Mouse (Mus musculus): ENCODE results near the gene Cxcl16.
"Not testable (repeated sequence)": the region's sequence is repeated elsewhere in the genome, so short reads cannot be mapped to it uniquely, and the experiment has no call there.

Cxcl16 gene

DNA sequence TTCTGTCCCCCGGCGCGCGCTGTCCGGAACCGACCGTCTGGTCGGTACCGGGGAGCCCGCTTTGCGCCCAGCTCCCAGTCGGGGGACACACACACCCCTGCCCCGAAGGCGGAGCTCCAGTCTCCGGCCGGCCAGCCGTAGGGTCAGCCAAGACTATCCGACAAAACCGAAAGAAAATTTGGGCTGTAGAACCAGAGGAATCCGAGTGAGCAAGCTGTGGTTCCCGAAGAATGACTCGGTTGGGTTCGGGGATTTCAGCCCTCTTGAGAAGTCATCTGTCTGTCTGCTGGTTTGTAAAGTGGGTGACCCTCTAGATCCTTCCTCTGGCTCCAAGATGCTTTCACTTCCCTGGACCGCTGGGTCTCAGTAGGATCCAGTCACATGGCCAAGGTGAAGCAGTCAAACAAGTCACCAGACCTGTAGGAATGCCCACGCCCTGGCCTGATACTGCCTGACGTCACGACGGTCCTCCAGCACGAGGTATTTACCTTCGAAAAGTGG, at the start of gene Cxcl16:
Gene Cxcl16, minus strand, starts transcription at position 384 of the 501 bp plus-strand sequence.
- peak; percentile 17 for DNase-seq (ENCODE audit: low spot score)

DNA sequence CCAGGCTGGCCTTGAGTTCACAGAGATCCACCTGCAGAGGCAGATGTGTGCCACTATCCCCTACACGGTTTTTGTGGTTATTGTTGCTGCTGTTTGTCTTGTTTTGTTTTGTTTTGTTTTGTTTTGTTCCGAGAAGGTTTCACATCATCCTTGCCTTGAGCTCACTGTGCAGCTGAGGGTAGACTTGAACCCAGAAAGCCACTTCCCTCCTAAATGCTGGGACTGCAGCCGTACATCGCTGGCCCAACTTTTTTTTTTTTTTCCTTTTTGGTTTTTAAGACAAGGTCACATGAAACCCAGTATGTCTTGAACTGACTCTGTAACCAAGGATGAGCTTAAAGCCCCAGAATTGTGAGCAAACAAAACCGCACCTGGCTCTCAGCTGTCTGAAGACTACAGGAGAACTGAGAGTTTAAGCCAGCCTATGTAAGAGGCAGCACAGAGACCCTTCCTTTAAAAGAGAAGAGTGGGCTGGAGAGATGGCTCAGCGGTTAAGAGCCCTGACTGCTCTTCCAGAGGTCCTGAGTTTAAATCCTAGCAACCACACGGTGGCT, 47.3 kb upstream of the Cxcl16 start:
- no peak for DNase-seq (ENCODE audit: low spot score)

DNA sequence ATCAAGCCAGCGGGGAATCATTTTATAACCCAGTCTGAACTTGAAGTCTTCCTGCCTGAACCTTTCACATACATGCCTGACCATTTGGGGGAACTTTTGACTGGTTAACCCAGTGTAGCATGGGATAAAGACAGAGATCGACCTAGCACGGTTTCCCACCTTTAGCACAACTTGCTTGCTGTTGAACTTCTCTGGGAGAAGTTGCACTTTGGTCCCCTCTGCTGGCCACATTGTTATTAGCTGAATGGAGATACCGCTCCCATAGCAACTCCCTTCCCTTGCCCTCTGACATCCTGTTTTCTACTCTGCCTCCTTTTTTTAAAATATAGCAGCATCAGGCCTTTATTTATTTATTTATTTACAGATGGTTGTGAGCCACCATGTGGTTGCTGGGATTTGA, 46.6 kb upstream of the Cxcl16 start:
- peak; percentile 72 for DNase-seq (ENCODE audit: low spot score)

DNA sequence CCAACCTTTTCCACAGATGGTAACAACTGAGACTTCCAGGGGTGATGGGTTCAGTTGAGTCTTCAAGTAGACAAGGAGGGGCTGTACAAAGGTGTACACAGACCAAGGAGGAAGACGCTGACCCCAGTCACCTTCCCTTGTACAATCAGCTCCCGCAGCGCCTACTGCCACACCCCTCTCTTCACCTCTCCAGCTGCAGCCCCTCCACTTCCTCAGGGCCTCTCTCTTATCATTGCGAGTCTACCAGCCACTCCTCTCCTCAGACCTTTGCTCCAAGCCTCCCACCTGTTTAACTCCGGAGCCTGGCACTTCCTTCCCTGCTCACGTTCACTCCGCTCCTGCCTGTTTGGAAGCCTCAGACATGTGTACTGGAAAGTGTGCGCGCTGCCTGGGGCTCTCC, 45.2 kb upstream of the Cxcl16 start, which contains the start of gene Tm4sf5:
Gene Tm4sf5, plus strand, starts transcription at position 275 of the 400 bp plus-strand sequence.
- no peak for DNase-seq (ENCODE audit: low spot score)

DNA sequence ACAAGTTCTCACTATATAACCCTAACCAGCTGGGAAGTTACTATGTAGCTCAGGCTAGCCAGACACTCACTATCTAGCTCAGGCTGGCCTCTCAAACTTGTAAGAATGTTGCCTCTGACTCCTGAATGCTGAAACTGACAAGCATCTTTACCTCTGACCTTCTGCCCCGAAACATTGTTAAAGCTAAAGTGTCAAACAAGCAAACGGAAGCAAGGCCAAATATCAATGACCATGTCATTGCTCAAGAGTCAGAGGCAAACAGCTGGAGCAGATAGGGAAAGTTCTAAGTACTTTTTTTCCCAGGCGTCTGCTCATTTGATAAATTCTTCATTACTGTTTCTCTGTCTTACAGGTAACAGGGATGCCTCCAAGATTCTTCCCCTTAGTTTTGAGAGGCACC, 42.2 kb upstream of the Cxcl16 start:
- DNase-seq (ENCODE audit: low spot score): no peak

DNA sequence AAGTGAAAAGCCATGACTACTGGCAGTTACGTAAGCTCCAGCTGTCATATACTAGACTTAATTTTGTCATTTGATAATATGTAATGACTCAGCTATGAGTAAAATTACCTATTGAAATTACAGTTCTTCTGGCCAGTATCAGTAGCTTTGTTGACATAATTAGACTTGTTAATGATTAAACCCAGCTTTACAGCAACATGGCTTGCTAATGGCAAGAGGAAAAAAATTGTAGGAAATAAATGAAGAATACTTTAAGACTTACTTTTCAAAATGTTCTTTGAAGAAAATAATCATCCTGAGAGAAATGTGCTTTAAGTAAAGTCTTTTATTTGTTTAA, 40.7 kb upstream of the Cxcl16 start:
- DNase-seq (ENCODE audit: low spot score): no peak

DNA sequence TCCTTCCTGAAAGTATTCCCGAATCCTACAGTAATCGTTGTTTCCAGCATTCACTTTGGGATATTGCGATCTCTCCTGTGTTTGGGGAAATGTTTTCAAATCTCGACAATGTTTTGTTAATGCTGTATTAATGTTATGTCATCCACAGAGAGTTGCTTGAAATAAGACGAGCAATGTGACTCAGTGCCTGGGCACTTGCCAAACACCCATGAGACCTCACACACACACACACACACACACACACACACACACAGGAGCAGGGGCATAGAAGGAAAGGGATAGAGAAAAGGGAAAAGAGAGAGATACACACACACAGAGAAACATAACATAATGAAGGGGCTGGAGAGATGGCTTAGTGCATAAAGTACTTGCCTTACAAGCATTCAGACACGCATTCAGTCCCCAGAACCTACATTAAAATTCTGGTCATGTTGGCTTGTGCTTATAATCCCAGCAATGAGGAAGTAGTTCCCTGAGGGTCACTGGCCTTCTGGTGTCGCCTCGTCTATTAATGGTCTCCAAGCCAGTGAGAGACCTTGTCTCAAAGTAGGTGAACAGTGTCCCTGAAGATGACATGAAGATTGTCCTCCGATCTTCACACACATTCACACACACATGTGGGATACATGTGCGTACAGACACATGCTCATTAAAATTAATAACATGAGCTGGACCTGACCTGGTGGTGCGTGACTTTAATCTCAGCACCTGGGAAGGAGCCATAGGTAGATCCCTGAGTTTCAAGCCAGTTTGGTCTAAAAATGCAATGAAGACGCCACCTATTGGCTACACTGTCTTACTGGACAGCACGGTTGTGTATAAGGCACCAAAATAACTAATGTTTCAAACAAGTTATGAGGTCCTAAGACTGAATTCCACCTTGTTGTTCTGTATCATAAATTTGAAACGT, 40.0 kb upstream of the Cxcl16 start:
- no peak for DNase-seq (ENCODE audit: low spot score)

DNA sequence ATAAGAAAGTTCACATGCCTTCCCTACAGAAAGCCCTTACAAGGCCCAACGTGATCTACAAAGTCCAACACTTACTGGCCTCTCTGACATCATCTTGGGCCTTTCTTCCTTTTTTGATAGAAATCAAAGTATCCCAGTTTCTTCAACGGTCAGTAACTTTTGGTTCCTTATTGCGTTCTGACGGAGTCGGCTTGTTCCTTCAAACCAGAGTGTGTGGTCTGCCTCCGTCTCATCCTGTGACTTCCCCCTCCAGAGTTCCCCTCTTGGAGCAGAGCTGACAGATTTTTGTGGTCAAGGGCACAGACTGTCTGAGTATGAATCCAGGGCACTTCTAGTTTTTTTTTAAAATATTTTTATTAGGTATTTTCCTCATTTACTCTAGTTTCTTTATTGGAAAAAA, 29.9 kb upstream of the Cxcl16 start:
- no peak for DNase-seq (ENCODE audit: low spot score)

DNA sequence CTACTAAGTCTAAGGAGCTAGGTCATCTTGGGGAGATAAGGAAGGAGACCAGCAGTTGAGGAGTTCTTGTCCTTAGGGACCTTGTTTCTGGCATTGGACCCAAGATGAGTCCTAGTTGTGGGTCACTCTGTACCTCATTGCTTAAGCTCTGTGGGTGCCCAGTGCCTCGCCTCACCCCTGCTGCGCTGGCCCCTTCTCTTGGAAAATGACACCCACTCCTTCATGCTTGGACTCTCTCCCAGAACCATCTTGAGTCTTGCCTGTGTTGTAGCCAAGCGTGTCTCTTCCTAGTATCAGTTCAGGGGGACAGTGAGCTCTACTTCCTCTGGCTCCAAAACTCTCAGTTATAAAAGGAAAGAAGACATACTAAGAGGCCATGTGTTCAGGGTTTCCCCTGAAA, 29.4 kb upstream of the Cxcl16 start:
- no peak for DNase-seq (ENCODE audit: low spot score)

DNA sequence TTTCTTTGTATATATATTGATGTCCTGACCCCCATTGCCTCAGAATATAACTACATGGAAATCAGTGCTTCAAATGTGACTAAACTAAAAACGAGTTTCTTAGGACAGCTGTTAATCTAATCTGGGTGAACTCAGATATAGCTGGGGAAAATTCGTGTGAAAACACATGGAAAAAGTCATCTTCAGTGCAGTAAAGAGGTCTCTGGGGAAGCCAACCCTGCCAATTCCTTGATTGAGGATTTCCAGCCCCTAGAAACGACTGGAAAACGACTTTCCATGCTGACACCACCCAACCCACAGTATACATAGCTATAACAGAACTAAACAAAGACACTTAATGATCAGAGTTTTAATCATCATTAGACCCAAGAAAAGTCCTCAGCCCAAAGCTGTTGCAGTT, 28.0 kb upstream of the Cxcl16 start:
- DNase-seq (ENCODE audit: low spot score): no peak

DNA sequence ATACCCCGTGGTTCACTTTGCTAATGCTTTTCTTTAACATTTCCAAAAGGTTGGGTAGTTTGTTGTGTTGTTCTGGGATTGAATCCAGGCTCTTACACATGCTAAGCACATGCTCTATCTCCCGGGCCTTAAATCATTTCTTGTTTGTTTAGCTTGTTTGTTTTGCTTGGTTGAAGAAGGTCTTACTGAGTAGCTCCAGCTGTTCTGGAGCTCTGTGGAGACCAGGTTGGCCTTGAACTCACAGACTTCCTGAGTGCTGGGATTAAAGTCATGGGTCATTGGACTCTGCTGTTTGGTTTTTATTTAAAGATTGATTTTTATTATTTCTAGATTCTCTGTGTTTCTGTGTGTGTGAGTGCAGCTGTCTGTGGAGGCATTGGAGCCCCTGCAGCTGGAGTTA, 25.7 kb upstream of the Cxcl16 start:
- DNase-seq (ENCODE audit: low spot score): no peak

DNA sequence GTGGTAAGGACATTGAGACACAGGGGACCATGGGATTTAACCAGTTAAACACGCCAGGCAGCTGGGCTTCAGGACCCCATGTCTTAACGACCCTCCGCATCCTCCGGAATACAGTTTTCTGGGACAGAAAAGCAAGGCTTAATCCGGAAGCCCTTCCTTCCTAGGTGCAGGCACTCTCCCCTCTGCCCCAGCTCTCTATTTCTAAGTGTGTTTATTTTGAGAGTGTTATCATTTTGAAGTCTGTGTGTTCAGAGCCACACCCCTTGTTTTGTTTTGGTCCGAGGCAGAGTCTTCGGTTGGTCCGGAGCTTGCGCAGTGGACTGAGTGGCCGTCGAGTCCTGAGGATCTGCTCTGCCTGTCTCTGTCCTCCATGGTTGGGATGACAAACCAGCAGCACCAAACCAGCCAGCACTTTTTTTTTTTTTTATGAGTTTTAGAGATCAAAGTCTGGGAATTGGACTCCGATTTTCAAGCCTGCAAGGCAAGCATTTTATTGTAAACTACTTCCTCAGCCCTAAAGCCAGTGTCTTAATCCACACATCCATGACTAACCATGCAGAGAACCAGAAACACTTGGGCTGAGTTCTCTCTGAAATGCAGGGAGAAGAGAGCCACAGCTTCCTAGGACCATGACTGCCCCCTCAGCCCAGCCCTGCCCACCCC, 15.2 kb upstream of the Cxcl16 start:
- no peak for DNase-seq (ENCODE audit: low spot score)

DNA sequence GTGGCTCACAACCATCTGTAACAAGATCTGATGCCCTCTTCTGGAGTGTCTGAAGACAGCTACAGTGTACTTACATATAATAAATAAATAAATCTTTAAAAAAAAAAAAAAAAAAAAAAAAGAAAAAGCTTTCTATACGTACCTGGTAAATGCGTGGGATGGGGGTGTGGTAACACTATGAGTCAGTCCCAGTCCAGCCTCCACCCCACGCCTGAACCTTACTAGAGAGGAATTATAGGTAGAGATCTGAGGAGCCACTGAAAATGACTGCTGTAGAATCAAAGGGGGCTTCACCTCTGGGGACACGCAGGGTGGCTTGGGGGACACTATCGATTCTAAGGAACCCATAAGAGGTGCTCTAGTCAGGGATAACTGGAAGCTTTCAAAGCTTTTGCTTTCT, 13.5 kb upstream of the Cxcl16 start:
- not testable (repeated sequence) for DNase-seq (ENCODE audit: low spot score)

DNA sequence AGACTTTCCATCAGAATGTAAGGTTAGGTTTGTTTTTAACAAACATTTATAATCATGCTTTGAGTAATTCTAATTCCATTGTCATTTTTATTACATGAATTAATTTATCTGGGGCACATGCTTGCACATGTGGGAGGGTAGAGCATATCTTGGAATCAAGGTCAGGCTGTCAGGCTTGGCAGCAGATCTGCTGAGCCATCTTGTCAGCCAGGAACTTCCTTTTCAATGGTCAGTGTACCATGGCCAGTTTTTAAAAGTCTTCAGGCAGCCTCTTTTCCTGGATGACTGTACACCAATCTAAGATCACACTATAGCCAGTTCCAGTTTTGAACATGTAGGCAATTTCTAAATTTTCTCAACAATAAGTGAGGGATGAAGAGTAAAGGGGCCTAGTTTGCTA, 12.9 kb upstream of the Cxcl16 start:
- DNase-seq (ENCODE audit: low spot score): no peak

DNA sequence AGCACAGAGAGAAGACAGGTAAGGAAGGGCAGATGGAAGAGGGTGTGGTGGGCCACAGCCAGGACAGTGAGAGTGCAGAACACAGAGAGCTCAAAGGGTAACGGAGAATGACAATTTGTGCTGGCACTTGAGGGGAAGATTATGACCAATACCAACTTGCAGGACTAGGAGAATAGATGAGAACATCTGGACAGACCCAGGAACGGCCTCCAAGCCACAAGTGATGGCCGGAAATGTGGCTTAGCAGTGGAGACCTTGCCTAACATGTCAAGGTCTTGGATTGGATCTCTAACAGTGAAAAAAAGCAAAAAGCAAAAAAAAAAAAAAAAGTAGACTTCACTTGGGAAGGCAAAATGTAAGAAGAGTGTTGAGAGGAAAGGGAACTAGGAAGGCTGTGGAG, 10.0 kb upstream of the Cxcl16 start:
- no peak for DNase-seq (ENCODE audit: low spot score)

DNA sequence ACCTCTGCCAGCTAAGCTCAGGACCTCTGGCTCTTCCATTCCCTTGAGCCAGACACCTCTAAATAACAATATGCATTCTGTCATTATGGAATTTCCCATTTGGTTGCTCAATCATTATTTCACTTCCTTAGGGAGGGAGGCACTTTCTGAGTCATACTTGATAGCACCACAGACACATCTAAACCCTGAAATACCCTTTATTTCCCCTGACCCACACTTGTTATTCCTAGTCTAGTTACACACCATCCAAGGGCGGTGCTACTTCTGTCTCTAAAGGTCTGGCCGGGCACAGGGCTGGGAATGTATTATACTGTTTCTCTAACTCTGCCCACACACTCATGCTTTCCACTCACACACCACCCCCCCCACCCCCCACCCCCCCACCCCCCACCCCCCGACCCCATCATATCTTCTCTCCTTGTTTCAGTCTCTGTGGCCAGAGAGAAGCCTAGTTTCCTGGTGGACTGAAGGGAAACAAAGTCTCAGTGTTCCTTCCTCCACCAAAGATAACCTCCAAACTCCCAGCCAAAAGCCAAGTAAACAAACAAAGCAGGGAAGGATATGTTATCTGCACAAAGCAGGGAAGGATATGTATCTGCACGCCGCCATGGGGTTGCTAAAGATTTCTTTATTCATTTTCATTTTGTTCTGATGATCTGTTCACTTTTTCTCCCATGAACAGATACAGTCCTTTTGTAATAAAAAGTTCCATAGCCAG, 8.3 kb upstream of the Cxcl16 start:
- no peak for DNase-seq (ENCODE audit: low spot score)

DNA sequence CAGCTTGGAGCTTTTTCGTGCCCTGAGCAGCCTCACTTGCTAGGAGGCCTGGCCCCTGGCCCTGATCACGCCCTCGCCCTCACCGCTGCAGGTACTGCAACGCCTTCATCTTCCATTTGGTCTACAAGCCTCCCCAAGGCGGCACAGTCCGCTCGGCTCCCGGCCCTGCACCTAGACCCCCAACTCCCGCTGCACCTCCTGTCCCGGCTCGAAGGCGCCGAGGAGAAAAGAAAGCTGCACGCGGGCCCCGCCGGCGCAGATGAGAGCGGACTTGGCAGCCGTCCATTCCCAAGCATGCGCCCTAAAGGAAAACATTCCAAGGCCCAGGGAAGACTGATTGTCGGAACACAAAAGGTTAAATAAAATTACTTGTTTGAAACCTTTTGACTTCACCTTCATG, 6.0 kb upstream of the Cxcl16 start:
- DNase-seq (ENCODE audit: low spot score): peak; percentile 31

DNA sequence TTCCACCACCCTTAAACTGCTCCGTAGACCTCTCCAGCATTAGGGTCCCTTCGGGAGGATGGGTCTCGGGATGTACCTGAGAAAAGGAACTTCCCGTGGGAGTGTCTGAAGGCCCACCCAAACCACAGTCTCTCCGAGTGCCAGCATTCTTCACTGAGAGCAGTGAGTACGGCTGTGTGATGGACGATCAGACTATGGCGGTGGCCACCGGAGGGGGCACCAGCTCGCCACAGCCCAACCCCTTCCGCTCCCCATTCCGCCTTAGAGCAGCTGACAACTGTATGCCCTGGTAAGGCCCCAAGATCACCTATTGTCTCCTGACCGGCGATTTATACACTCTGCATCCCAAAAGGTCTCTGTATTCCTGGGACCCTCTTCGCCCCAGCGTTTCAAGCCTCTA, 5.4 kb upstream of the Cxcl16 start:
- no peak for DNase-seq (ENCODE audit: low spot score)

DNA sequence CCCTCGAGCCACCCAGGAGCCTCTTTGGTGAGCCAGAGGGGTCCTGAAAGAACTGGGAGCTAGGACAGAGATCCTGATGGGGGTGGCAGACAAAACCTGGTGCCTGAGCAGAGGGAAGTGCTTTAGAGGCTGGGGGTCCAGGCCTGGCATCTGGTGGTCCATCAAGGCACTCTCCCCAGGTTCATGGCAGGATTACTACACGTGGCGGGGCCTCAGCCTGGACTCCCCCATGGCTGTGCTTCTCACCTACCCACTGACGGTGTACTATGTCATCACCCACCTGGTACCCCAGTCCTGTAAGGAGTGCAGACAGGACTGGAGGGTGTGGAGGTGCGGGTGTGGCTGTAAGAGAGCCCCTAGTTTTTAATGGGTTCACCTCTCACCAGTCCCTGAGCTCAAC, 4.2 kb upstream of the Cxcl16 start:
- DNase-seq (ENCODE audit: low spot score): no peak

DNA sequence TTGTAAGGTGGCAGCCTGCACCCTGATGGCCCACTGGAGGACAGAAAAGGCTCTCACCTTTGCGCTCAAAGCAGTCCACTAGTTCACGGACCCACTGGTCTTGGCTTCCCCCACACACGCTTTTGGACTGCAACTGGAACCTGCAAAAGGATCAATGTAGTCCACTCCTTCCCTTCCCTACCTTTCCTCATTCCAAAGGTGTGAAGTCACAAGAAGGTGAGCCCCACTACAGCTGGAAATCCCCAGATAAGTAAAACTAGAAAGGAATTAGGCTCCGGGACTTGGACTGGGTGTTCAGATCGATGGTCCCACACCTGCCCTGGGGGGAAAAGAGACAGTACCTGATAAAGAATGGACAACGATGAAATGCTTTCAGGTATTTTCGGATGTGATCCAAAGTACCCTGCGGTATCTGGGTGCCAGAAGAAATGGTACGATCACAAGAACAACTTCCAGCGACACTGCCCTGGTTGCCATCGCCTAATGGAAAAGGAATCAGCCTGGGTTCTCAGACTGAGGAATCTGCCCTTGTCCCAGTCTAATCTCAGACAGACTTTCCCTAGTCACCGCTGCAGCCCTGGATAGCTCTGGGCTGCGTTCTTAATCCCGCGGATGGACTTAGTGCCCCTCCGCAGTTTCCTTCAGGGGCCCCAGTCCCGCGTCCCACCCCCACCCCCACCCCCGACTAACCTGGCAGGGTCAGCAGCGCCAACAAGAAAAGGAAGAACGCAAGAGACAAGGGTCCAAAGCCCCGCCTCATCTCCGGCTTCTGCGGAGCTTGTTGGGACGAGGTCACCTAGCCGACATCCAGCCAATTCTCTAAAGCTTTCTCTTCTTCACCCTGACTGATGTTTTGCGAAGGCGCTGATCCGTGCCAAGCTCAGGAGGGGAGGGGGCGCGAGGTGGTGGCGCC, 840 bp downstream of the Cxcl16 start, which contains the start of gene Zmynd15:
Gene Zmynd15, plus strand, starts transcription at position 746 of the 913 bp plus-strand sequence.
- DNase-seq (ENCODE audit: low spot score): no peak
